Comparison of ENCODE assay signal across 18 mouse cellular contexts in genomic region chr12:81197468-81198075, GRCm38 (mm10).
DNase-seq lines count a peak whose midpoint lies in the region; ATAC-seq and TF ChIP-seq lines count a peak whose summit lies in the region.
"Had no signal": no experiment of that assay in that cellular context is flagged by ENCODE, and none has a peak within 500 bp of the region (broad histone marks: within the 10 kb centered on the region; RNA-seq: fewer than 3 reads in every experiment).

No protein-coding gene starts in this region.

- peak; percentile 54 for DNase-seq in heart, adult 11 months
- no peak for DNase-seq in heart, postnatal 4 days
- peak; percentile 6 for DNase-seq in c-Kit-positive CD71-positive TER-119-positive erythroid progenitor cells, embryonic 14.5 days (ENCODE audit: low spot score)
- DNase-seq in liver, embryonic 14.5 days (ENCODE audit: low read depth in 3 of 3, low spot score in 3 of 3): peak in 1 of 3 experiments; percentile 24
- DNase-seq in right cerebral cortex, adult 18-20 months: no peak
- no peak for DNase-seq in hindbrain, embryonic 14.5 days (ENCODE audit: low spot score)
- DNase-seq in yolk sac, embryonic 10.5 days (ENCODE audit: low spot score): no peak
- DNase-seq: adrenal gland, postnatal 10 days; cerebellum, adult 18-20 months; cerebellum, postnatal 10 days; gastrocnemius, postnatal 36 days; heart, adult 18-20 months; heart, postnatal 10 days had no signal

- no peak overlapping the region for H3K9ac ChIP-seq in liver, embryonic 14.5 days (replicated peaks)
- no peak overlapping the region for H3K9ac ChIP-seq in hindbrain, embryonic 14.5 days
- H3K9ac ChIP-seq: embryonic facial prominence, embryonic 12.5 days; forebrain, embryonic 15.5 days; hindbrain, embryonic 13.5 days; intestine, embryonic 15.5 days had no signal

- H3K27me3 ChIP-seq in liver, embryonic 14.5 days (ENCODE audit: control insufficient read depth, insufficient read depth, low read length): no peaks in the 10 kb centered on the region
- H3K27me3 ChIP-seq in hindbrain, embryonic 14.5 days (ENCODE audit: control insufficient read depth, insufficient read depth, low read length): no peaks in the 10 kb centered on the region
- H3K27me3 ChIP-seq: embryonic facial prominence, embryonic 12.5 days; forebrain, embryonic 15.5 days; intestine, embryonic 15.5 days had no signal

- WGBS in liver, embryonic 14.5 days (ENCODE audit: insufficient replicate concordance): 32% methylated on average over 5 of the region's 5 CpGs
- 82% methylated on average over 5 of the region's 5 CpGs for whole genome bisulfite sequencing in hindbrain, embryonic 14.5 days

- ATAC-seq in liver, embryonic 14.5 days (ENCODE audit: insufficient read depth): peak; percentile 73; the same call in 1 of the 2 replicates
- ATAC-seq in hindbrain, embryonic 14.5 days (ENCODE audit: low FRiP score): no peak
- ATAC-seq: forebrain, embryonic 15.5 days; intestine, embryonic 15.5 days had no signal

- no peak overlapping the region for H3K4me2 ChIP-seq in liver, embryonic 14.5 days (ENCODE audit: low read depth)
- H3K4me2 ChIP-seq in hindbrain, embryonic 14.5 days (replicated peaks): no peak overlapping the region
- H3K4me2 ChIP-seq: embryonic facial prominence, embryonic 12.5 days; forebrain, embryonic 15.5 days; hindbrain, embryonic 13.5 days; intestine, embryonic 15.5 days had no signal

- H3K36me3 ChIP-seq in liver, embryonic 14.5 days (replicated peaks; ENCODE audit: control insufficient read depth, insufficient read depth, low read depth): no peaks in the 10 kb centered on the region
- H3K36me3 ChIP-seq in hindbrain, embryonic 14.5 days (replicated peaks; ENCODE audit: control insufficient read depth, insufficient read depth): no peaks in the 10 kb centered on the region
- H3K36me3 ChIP-seq: embryonic facial prominence, embryonic 12.5 days; forebrain, embryonic 15.5 days; heart, embryonic 10.5 days; hindbrain, embryonic 13.5 days; intestine, embryonic 15.5 days had no signal

- H3K4me1 ChIP-seq in liver, embryonic 14.5 days (replicated peaks; ENCODE audit: control insufficient read depth in 2 of 2, insufficient read depth in 2 of 2, low read length in 1 of 2): peaks cover 0 to 2% of the 10 kb centered on the region in 2 experiments; a peak in 1 of 4 replicates
- no peaks in the 10 kb centered on the region for H3K4me1 ChIP-seq in hindbrain, embryonic 14.5 days (replicated peaks; ENCODE audit: control insufficient read depth, insufficient read depth, low read length)
- H3K4me1 ChIP-seq: embryonic facial prominence, embryonic 12.5 days; forebrain, embryonic 15.5 days; heart, embryonic 10.5 days; intestine, embryonic 15.5 days had no signal

- no peak overlapping the region for H3K27ac ChIP-seq in liver, embryonic 14.5 days
- no peak overlapping the region for H3K27ac ChIP-seq in hindbrain, embryonic 14.5 days
- H3K27ac ChIP-seq: embryonic facial prominence, embryonic 12.5 days; forebrain, embryonic 15.5 days; heart, embryonic 10.5 days; hindbrain, embryonic 13.5 days; intestine, embryonic 15.5 days had no signal

- TF ChIP-seq CTCF in liver, embryonic 14.5 days (IDR thresholded peaks at IDR 0.05; ENCODE audit: low read depth): no peak

- TF ChIP-seq EP300 in liver, embryonic 14.5 days (IDR thresholded peaks at IDR 0.05; ENCODE audit: low read depth): peak; percentile 28; the same call in 1 of the 2 replicates

- H3K4me3 ChIP-seq in liver, embryonic 14.5 days (ENCODE audit: insufficient read depth in 1 of 2, low read depth in 2 of 2, low read length in 2 of 2): no peak overlapping the region
- no peak overlapping the region for H3K4me3 ChIP-seq in hindbrain, embryonic 14.5 days (replicated peaks; ENCODE audit: low read length)
- H3K4me3 ChIP-seq: embryonic facial prominence, embryonic 12.5 days; forebrain, embryonic 15.5 days; heart, embryonic 10.5 days; hindbrain, embryonic 13.5 days; intestine, embryonic 15.5 days had no signal

- no peaks in the 10 kb centered on the region for H3K9me3 ChIP-seq in liver, embryonic 14.5 days (ENCODE audit: control insufficient read depth, low read length)
- no peaks in the 10 kb centered on the region for H3K9me3 ChIP-seq in hindbrain, embryonic 14.5 days (ENCODE audit: control insufficient read depth, low read length)
- H3K9me3 ChIP-seq: embryonic facial prominence, embryonic 12.5 days; forebrain, embryonic 15.5 days; heart, embryonic 10.5 days; hindbrain, embryonic 13.5 days; intestine, embryonic 15.5 days had no signal

Comparison
In these comparisons a context has a peak if more than half of its experiments do, and no peak if none do; other contexts are left out.
1. DNase-seq: peak in heart, adult 11 months (single experiment) and c-Kit-positive CD71-positive TER-119-positive erythroid progenitor cells, embryonic 14.5 days (single experiment); none in heart, postnatal 4 days (single experiment), right cerebral cortex, adult 18-20 months (single experiment), hindbrain, embryonic 14.5 days (single experiment) and yolk sac, embryonic 10.5 days (single experiment).